Mouse (Mus musculus) neural tube, embryonic 14.5 days (tissue): ENCODE data around the gene Usp6nl. TPM values are rescaled to one million over a fixed set of nuclear protein-coding genes. Genes with fewer than 3 reads are reported as not detected.

Experiments used
- ATAC-seq: fragments of 200-750 bp; cut with Nextera tagmentation; 2 replicates; pipeline ENCODE4 v1.8.0; 2017; ENCODE audit warnings: low read depth, mild to moderate bottlenecking, moderate TSS enrichment, moderate library complexity
- H3K27ac ChIP-seq: fragments of 300-500 bp; sonication (generic); 2 replicates; pipeline ENCODE4 v1.5.1; 2014; ENCODE audit warnings: low read depth, mild to moderate bottlenecking, control low read depth, low read length, moderate library complexity, mixed read lengths
- H3K27me3 ChIP-seq: fragments of 300-500 bp; sonication (generic); 2 replicates; pipeline ENCODE4 v1.6.1; 2014; ENCODE audit warnings: low read length; ENCODE audit not compliant: control insufficient read depth, insufficient read depth
- H3K36me3 ChIP-seq: fragments of 300-500 bp; sonication (generic); 2 replicates; pipeline ENCODE4 v1.6.1; 2014; ENCODE audit warnings: low read length, mixed read lengths; ENCODE audit not compliant: control insufficient read depth, insufficient read depth
- H3K4me1 ChIP-seq: fragments of 300-500 bp; sonication (generic); 2 replicates; pipeline ENCODE4 v1.6.1; 2014; ENCODE audit warnings: low read length; ENCODE audit not compliant: control insufficient read depth, insufficient read depth
- H3K4me2 ChIP-seq: fragments of 300-500 bp; sonication (generic); 2 replicates; pipeline ENCODE4 v1.6.1; 2014; ENCODE audit warnings: mild to moderate bottlenecking, low read depth, low read length, control low read depth
- H3K4me3 ChIP-seq: fragments of 300-500 bp; sonication (generic); 2 replicates; pipeline ENCODE4 v1.5.1; 2014; ENCODE audit warnings: low read depth, low read length, control low read depth, mixed read lengths
- H3K9ac ChIP-seq: fragments of 300-500 bp; sonication (generic); replicated peaks from 2 replicates; pipeline ENCODE4 v1.6.1; 2014; ENCODE audit warnings: low read depth, mild to moderate bottlenecking, control low read depth, low read length, mixed read lengths
- H3K9me3 ChIP-seq: fragments of 300-500 bp; sonication (generic); 2 replicates; pipeline ENCODE4 v1.6.1; 2016; ENCODE audit warnings: low read length; ENCODE audit not compliant: control insufficient read depth
- WGBS: fragments of 180-500 bp; shearing (Covaris S2); extraction: QIAGEN DNeasy Blood & Tissue Kit; methylation state at CpG from one replicate; pipeline ENCODE4 v1.1.7; 2014; 5-methylcytosine and 5-hydroxymethylcytosine counted together
- polyA plus RNA-seq: library from polyadenylated mRNA; unstranded; fragments of >200 nt; fragmentation: Nextera tagmentation; extraction: Ambion mirVana; gene quantifications from 2 replicates; pipeline ENCODE4 v1.2.1, GENCODE M21; 2014

Usp6nl gene
- polyA plus RNA-seq, 1 experiment from 2014 or later = 10.0 TPM

- no peaks in the 10 kb centered on the region for H3K27me3 ChIP-seq
- no peak for ATAC-seq
Measured at GRCm38 (mm10) chr2:6395851-6396625, 73.6 kb downstream of the Usp6nl start.

GRCm38 (mm10) chr2:6396626-6397146 is 74.2 kb downstream of the Usp6nl start:
- Histone ChIP-seq H3K9ac (no peak overlapping the region), H3K27me3 (no peaks in the 10 kb centered on the region), H3K4me1 (no peaks in the 10 kb centered on the region), H3K4me3 (no peak overlapping the region), H3K9me3 (no peaks in the 10 kb centered on the region), H3K27ac (no peak overlapping the region), H3K36me3 (no peaks in the 10 kb centered on the region), H3K4me2 (no peak overlapping the region)
- WGBS = 78% methylated on average over 1 of the region's 1 CpGs
- ATAC-seq = no peak

More at GRCm38 (mm10) chr2:6395851-6396625, 73.6 kb downstream of the Usp6nl start:
- Histone ChIP-seq H3K27ac (no peak overlapping the region), H3K36me3 (no peaks in the 10 kb centered on the region), H3K9me3 (no peaks in the 10 kb centered on the region), H3K9ac (no peak overlapping the region), H3K4me3 (no peak overlapping the region), H3K4me2 (no peak overlapping the region), H3K4me1 (no peaks in the 10 kb centered on the region)
- WGBS = 87% methylated on average over 7 of the region's 7 CpGs

GRCm38 (mm10) chr2:6397166-6397565 is 74.7 kb downstream of the Usp6nl start:
- no peaks in the 10 kb centered on the region for H3K36me3 ChIP-seq
- H3K4me2 ChIP-seq = no peak overlapping the region
- H3K4me3 ChIP-seq = no peak overlapping the region
- H3K9ac ChIP-seq = no peak overlapping the region
- H3K27ac ChIP-seq = no peak overlapping the region
- no peaks in the 10 kb centered on the region for H3K4me1 ChIP-seq
- no peaks in the 10 kb centered on the region for H3K27me3 ChIP-seq
- H3K9me3 ChIP-seq = no peaks in the 10 kb centered on the region
- 44% methylated on average over 3 of the region's 3 CpGs for WGBS
- ATAC-seq = no peak

GRCm38 (mm10) chr2:6398826-6399225 is 76.4 kb downstream of the Usp6nl start:
- no peak overlapping the region for H3K27ac ChIP-seq
- no peaks in the 10 kb centered on the region for H3K36me3 ChIP-seq
- H3K9ac ChIP-seq = no peak overlapping the region
- H3K4me3 ChIP-seq = no peak overlapping the region
- H3K4me2 ChIP-seq = no peak overlapping the region
- no peaks in the 10 kb centered on the region for H3K9me3 ChIP-seq
- no peaks in the 10 kb centered on the region for H3K27me3 ChIP-seq
- no peak for ATAC-seq
- 63% methylated on average over 6 of the region's 6 CpGs for WGBS
- H3K4me1 ChIP-seq = no peaks in the 10 kb centered on the region

- Histone ChIP-seq H3K36me3 (no peaks in the 10 kb centered on the region), H3K4me2 (no peak overlapping the region), H3K9ac (no peak overlapping the region), H3K27ac (no peak overlapping the region), H3K4me3 (no peak overlapping the region), H3K27me3 (no peaks in the 10 kb centered on the region), H3K9me3 (no peaks in the 10 kb centered on the region), H3K4me1 (no peaks in the 10 kb centered on the region)
- 87% methylated on average over 10 of the region's 10 CpGs for WGBS
- ATAC-seq = no peak
Measured at GRCm38 (mm10) chr2:6401039-6401438, 78.6 kb downstream of the Usp6nl start.

GRCm38 (mm10) chr2:6403375-6403774 is 80.9 kb downstream of the Usp6nl start:
- 9% methylated on average over 11 of the region's 11 CpGs for whole genome bisulfite sequencing
- ATAC-seq = peak; percentile 57; the same call in 1 of the 2 replicates
- H3K4me1 ChIP-seq = no peaks in the 10 kb centered on the region
- no peak overlapping the region for H3K9ac ChIP-seq
- H3K9me3 ChIP-seq = no peaks in the 10 kb centered on the region
- no peak overlapping the region for H3K4me2 ChIP-seq
- H3K36me3 ChIP-seq = no peaks in the 10 kb centered on the region
- H3K4me3 ChIP-seq = no peak overlapping the region
- H3K27ac ChIP-seq = no peak overlapping the region
- no peaks in the 10 kb centered on the region for H3K27me3 ChIP-seq

GRCm38 (mm10) chr2:6403991-6404390 is 81.5 kb downstream of the Usp6nl start:
- ATAC-seq = no peak
- Histone ChIP-seq H3K4me3 (no peak overlapping the region), H3K4me1 (no peaks in the 10 kb centered on the region), H3K4me2 (no peak overlapping the region), H3K27me3 (no peaks in the 10 kb centered on the region), H3K9me3 (no peaks in the 10 kb centered on the region), H3K36me3 (no peaks in the 10 kb centered on the region), H3K27ac (0 out of 2 replicates have a peak overlapping the region, but pooled peaks have one; percentile 4), H3K9ac (no peak overlapping the region)
- WGBS = 40% methylated on average over 3 of the region's 3 CpGs

- WGBS = 63% methylated on average over 7 of the region's 7 CpGs
Measured at GRCm38 (mm10) chr2:6404627-6405026, 82.2 kb downstream of the Usp6nl start.

More at GRCm38 (mm10) chr2:6404627-6405026, 82.2 kb downstream of the Usp6nl start:
- H3K27ac ChIP-seq = no peak overlapping the region
- no peaks in the 10 kb centered on the region for H3K36me3 ChIP-seq
- H3K4me2 ChIP-seq = no peak overlapping the region
- no peak overlapping the region for H3K9ac ChIP-seq
- H3K27me3 ChIP-seq = no peaks in the 10 kb centered on the region
- H3K4me3 ChIP-seq = no peak overlapping the region
- no peaks in the 10 kb centered on the region for H3K9me3 ChIP-seq
- no peak for ATAC-seq
- peaks cover 4% of the 10 kb centered on the region; the same call in 1 of the 2 replicates for H3K4me1 ChIP-seq
